Mouse (Mus musculus): ENCODE results near the gene Cpsf2.

The Cpsf2 gene

GRCm38 (mm10) chr12:101981559-101981958 is 5.8 kb downstream of the Cpsf2 start:
- DNase-seq: no peak

DNA sequence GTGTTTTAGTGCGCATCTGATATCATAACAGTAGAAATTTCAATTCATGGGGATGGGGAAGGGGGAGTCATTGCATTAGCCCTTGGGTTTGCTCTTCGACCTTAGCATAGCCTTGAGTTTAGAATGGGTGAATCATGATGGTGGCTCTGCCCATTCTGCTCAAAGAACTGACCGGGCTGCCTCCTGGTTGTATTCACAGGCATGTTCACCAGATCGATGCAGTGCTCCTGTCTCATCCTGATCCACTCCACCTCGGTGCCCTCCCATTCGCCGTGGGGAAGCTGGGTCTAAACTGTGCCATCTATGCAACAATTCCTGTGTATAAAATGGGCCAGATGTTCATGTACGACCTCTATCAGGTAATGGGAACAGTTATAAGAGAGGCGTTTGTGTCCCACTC is 7.2 kb downstream of the Cpsf2 start:
- DNase-seq: no peak

DNA sequence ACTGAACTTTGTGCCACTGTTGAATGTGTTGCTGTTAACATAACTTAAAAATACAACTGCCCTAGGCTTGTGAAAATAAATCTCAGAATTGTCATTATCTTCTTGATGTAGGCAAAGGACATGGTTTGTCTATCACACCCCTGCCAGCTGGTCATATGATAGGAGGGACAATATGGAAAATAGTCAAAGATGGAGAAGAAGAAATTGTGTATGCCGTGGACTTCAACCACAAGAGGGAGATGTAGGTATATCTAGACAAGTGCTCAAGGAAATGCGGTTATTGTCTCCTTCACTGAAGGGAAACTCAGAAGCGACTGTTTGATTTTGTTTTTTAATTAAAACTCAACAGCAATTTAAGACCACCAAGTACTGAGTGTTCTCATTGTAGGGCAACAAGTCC is 9.3 kb downstream of the Cpsf2 start:
- no peak for DNase-seq

DNA sequence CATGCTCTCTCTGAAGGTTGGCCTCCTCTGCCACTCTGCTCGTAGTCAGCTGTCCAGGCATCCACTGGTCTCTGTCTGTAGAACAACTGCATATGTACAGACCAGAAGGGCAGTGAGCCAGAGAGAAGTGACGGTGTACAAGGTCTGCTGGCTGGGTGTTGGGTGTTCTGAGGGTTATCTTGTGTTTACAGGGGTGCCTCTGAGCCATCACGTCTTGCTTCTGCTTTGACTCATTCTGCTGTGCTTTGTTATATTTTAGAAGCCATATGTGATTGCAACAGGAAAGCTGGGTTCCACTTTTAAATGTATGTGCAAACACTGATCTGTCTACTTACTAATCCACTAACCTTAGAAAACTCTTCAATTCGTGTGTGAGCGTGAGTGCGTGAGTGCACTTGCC is 11.9 kb downstream of the Cpsf2 start:
- DNase-seq: no peak

DNA sequence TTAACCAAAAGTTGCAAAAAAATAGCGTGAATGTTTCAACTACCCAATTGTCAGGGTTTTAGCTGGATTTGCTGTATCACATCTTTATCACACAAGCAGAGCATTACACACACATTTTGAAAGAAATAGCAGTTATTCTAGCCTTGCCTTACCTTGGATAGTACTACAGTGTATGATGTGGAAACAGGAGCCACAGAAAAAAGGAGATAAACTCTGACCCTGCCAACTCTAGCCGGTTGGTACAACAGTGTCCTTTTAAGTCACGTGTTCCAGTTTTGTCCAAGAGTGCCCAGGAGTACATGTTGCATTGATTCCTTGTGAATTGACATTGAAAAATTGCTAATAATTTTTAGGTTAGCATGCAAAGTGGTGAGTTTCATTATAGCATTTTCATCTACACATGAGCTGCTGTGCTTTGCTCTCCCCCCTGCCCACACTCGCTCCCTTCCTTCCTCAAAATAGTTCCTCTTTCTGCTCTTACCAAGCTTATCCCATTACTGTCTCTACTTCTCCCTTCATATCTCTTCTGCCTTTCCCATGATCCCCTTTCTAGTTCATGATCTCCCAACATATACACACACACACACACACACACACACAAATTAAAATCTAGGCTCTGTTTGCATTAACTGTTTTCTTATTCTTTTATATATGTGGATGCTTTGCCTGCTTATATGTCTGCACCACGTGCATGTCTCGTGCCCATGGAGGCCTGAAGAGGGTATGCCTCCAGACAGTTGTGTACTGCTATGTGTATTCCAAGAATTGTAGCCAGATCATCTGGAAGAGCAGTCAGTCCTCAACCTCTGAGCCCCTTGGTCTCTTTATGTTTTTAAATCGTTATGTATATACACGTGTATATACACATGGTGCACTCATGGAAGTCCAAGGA is 19.0 kb downstream of the Cpsf2 start:
- no peak for DNase-seq

DNA sequence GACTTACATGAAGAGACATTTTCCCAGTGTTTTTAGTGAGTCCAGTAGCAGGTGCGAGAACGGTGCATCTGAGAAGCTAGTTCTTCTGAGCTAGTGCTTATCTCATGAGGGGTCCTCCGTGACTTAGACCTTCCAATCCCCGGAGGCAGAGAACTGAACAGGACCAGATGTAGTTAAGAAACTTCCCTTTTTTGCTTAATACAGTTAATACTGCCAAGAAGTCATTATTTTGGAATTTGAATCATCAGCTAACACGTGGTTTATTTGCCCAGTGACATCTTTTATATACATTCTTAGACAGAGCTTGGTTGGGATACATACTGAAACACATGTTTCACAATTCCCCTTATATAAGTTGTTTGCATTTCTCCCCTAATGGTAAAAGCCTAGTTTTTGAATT is 23.1 kb downstream of the Cpsf2 start:
- DNase-seq: no peak

DNA sequence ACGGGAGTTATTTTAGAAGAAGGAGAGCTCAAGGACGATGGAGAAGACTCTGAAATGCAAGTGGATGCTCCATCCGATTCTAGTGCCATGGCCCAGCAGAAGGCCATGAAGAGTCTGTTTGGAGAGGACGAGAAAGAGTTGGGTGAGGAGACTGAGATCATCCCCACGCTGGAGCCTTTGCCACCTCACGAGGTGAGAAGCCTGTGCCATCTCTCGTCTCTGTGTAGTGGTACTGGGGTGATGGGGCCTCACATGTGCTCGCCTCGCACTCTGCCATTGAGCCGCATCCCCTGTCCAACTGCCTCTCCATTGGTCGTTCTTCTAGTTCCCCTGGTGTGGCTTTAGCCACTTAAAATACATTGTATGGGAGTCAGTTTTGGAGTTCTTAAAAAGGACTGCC is 25.0 kb downstream of the Cpsf2 start:
- DNase-seq: no peak

DNA sequence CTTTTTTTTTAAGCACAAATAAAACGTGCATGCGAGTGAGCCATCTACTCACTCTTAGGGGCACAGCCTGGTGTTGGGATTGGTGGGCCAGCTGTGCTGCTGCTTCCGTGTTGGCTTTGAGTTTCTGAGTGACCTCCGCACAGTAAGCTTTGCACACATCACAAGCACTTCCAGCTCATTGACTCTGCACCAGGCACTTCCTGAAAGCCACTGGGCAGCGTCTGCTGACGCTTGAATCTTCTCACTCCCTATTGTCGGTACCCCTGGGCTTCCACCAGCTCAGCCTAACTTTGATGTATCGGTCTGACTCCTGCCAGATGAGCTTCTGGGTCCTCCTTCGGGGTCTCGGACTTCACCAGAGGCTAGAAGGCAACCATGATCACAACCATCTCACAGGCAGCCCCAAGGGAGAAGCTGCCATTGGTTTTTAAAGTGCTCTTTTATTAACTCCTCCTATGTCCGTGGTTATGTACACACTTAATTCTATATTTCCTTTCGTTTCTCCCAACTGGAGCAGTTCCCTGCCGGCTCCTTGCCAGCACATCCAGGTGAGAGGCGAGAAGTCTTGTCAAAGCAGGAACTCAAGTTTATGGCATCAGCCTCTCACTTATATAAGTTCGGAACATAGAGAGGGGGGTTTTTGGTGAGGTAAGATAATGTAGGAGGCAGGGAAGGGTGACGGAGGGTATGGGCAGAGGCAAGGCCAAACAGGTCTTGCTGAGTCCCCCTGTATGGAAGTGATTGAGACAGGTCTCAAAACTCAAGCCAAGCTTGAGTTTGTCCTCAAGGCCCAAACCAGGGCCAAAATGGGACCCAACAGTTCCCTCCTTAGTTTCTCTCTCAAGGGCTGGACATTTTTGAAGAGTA is 32.6 kb downstream of the Cpsf2 start:
- DNase-seq: no peak

- DNase-seq: no peak
Observed at GRCm38 (mm10) chr12:102009551-102009950, 33.8 kb downstream of the Cpsf2 start.

DNA sequence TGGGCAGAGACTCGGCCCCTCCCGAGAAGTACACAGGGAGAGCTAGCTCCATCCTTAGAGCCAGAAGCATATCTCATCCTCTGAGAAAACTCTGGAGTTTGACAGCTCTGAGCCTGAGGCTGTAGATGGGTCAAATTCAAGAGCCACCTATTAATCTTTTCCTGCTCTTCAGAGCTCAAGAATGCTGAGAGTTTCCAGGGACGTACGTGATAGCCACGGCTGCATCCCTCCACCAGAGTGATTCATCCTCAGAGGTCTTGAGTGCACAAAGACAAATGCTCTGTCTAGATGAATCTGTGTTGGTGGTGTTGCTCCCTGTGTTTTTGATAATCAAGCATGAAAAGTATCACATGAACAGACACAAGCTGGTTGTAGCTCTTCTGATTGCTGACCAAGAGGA is 38.6 kb downstream of the Cpsf2 start:
- DNase-seq: no peak

GRCm38 (mm10) chr12:102015127-102015526 is 39.3 kb downstream of the Cpsf2 start:
- no peak for DNase-seq

GRCm38 (mm10) chr12:102021923-102022322 is 46.1 kb downstream of the Cpsf2 start:
- no peak for DNase-seq

DNA sequence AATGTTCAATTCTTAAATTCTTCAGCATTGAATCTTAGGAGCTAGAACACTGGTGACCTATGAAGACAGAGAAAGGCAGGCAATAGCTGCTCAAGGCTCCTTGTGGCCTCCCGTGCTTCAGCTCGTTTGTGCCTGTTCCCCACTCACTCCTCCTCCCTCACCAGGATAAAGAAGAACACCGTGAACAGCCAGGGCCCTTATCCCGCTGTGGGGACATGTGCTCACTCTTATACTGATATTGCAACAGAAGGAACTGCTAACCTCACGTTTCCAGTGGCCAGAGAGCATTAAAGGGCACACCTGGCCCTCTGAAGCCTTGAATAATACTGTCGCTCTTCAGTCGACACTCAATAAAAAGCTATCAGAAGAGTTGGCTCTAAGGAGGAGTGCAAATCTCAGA is 53.4 kb downstream of the Cpsf2 start:
- DNase-seq: no peak

DNA sequence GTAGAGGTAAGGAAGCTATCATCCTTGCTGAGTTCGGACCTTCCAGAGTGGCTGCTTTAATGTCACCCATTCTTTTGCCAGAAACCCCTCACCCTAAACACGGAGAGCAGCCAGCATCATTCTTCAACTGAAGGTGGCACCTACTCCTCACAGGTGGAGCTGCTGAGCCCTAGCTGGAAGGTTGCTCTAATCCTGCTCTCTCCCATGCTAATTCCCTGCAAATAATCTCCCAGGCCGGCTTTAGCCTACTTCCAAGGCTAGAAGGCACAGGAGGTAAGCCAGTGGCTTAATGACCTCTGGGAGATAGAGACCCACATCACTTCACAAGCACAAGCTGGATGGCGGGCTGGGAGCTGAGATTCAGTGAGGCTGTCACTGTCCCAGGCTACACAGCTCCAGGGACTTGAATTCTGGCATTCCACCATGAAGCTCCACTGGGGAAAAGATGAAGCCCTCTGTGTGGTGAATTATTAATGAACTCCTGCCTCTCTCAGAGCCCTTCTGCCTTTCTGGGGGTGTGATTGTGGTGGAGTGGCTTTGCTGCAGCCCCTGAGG is 54.2 kb downstream of the Cpsf2 start:
- no peak for DNase-seq

GRCm38 (mm10) chr12:102034934-102035333 is 59.1 kb downstream of the Cpsf2 start:
- DNase-seq: no peak

DNA sequence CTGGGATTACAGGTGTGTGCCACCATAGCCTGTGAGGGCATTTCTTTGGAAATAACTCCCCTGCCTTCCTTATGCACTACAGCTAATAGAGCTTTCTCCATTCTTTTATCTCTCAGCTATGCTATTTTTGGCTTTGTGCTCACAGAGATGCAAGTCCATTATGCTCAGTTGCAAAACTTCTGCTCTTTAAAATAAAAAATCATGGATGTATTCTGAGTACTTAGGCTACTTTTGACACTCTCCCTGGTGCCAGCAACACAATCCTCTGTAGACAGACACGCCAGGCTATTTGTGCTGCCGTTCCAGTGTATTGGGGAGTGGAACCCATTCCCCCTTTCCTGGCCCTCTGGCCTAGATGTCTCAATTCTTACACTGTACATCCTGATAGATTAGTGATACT is 64.1 kb downstream of the Cpsf2 start:
- no peak for DNase-seq

DNA sequence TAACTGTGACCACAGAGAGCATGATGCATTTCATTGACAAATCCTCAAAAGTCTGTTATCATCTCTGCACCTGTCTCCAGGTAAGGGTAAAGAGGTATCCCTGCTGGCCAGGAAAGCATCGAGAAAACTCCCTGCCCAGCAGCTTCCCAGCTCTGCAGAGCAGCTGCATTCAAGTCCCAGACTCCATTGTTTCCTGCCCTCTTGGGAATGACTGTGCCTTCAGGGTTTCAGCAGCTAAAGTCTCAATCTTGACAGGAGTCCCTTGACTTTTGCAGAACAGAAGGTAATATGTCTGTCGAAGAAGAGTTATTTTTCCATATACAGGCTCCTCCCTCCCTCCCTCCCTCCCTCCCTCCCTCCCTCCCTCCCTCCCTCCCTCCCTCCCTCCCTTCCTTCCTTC is 65.9 kb downstream of the Cpsf2 start:
- DNase-seq: no peak

DNA sequence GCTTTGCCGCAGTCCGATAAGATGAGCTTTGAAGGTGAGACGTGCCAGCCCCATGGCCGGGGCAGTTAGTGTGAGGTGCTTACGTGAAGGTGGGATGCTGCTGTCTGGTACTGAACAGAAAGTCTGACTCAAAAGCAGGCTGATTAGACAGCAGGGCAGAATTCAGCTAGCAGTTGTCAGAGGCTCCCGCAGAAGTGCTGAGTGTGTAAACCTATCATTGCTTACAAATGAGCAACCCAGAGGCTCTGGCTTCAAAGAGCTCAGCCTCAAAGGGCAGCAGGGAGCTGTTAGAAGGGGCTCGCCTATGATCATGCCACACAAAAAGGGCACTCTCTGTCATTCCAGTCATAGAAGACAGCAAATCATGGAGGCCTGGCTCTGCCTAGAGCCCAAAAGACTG is 66.5 kb downstream of the Cpsf2 start:
- DNase-seq: no peak

- no peak for DNase-seq
Observed at GRCm38 (mm10) chr12:102043840-102044239, 68.1 kb downstream of the Cpsf2 start.

- DNase-seq: no peak
Observed at GRCm38 (mm10) chr12:102054155-102054554, 78.4 kb downstream of the Cpsf2 start.

DNA sequence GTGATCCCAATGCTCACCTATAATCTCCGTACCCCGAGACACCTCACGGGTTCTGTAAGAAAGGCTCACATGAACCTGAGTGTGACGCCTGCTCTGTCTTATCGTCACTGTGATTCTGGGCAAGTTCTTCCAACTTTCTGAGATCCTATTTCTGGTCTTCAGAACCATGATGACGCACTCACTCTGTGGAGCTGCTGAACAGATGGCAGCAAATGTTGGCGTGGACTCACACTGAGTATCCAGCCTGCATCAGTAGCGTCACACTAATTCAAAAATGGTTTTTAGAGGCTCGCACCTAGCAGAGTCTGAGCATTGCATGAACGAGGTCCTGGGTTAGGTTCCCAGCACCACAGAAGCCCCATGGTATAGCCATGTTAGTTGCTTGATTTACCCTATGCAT is 80.0 kb downstream of the Cpsf2 start:
- DNase-seq: peak; percentile 65
